Mouse (Mus musculus): ENCODE measurements around the gene Tcp11l2. TPM values are rescaled to one million over a fixed set of nuclear protein-coding genes. Genes with fewer than 3 reads are reported as not detected.

The Tcp11l2 gene
- polyA plus RNA-seq, 1 experiment from 2014 or later, result 15.0 TPM

GRCm38 (mm10) chr10:84657437-84658087, 81.1 kb downstream of the Tcp11l2 start:
- Histone ChIP-seq H3K4me3 (replicated peaks) (no peak overlapping the region), H3K27me3 (no peaks in the 10 kb centered on the region), H3K27ac (no peak overlapping the region), H3K4me1 (replicated peaks) (peaks cover 12% of the 10 kb centered on the region), H3K4me2 (no peak overlapping the region), H3K9me3 (no peaks in the 10 kb centered on the region), H3K9ac (replicated peaks) (no peak overlapping the region), H3K36me3 (peaks cover 35% of the 10 kb centered on the region)
- ATAC-seq (ENCODE audit: insufficient number of reproducible peaks, insufficient read depth, low FRiP score, low TSS enrichment, low read depth), result no peak
- WGBS, result 81% methylated on average over 6 of the region's 6 CpGs

- H3K36me3 ChIP-seq, result peaks cover 28% of the 10 kb centered on the region
- H3K9me3 ChIP-seq, result no peaks in the 10 kb centered on the region
- no peak overlapping the region for H3K9ac ChIP-seq (replicated peaks)
- H3K27ac ChIP-seq, result no peak overlapping the region
- WGBS, result 74% methylated on average over 18 of the region's 18 CpGs
- no peak overlapping the region for H3K4me3 ChIP-seq (replicated peaks)
- no peaks in the 10 kb centered on the region for H3K27me3 ChIP-seq
- ATAC-seq (ENCODE audit: insufficient number of reproducible peaks, insufficient read depth, low FRiP score, low TSS enrichment, low read depth), result no peak
- H3K4me2 ChIP-seq, result no peak overlapping the region
- H3K4me1 ChIP-seq (replicated peaks), result peaks cover 12% of the 10 kb centered on the region
Measured at GRCm38 (mm10) chr10:84658088-84658848, 81.8 kb downstream of the Tcp11l2 start.

- Histone ChIP-seq H3K27me3 (no peaks in the 10 kb centered on the region), H3K4me1 (replicated peaks) (peaks cover 12% of the 10 kb centered on the region), H3K4me2 (no peak overlapping the region), H3K36me3 (peaks cover 21% of the 10 kb centered on the region), H3K27ac (no peak overlapping the region), H3K4me3 (replicated peaks) (no peak overlapping the region), H3K9ac (replicated peaks) (no peak overlapping the region), H3K9me3 (no peaks in the 10 kb centered on the region)
- no peak for ATAC-seq (ENCODE audit: insufficient number of reproducible peaks, insufficient read depth, low FRiP score, low TSS enrichment, low read depth)
- WGBS, result 92% methylated on average over 3 of the region's 3 CpGs
Measured at GRCm38 (mm10) chr10:84659281-84659680, 82.9 kb downstream of the Tcp11l2 start.

GRCm38 (mm10) chr10:84662138-84662537, 85.7 kb downstream of the Tcp11l2 start:
- ATAC-seq (ENCODE audit: insufficient number of reproducible peaks, insufficient read depth, low FRiP score, low TSS enrichment, low read depth), result no peak
- no peak overlapping the region for H3K4me3 ChIP-seq (replicated peaks)
- no peak overlapping the region for H3K9ac ChIP-seq (replicated peaks)
- H3K27me3 ChIP-seq, result no peaks in the 10 kb centered on the region
- no peaks in the 10 kb centered on the region for H3K9me3 ChIP-seq
- peaks cover 9% of the 10 kb centered on the region for H3K4me1 ChIP-seq (replicated peaks)
- H3K36me3 ChIP-seq, result peaks cover 17% of the 10 kb centered on the region
- WGBS, result 91% methylated on average over 6 of the region's 6 CpGs
- no peak overlapping the region for H3K4me2 ChIP-seq
- H3K27ac ChIP-seq, result no peak overlapping the region

Other genes starting within 250 kb of the Tcp11l2 start
- gene Nuak1, start 136.0 kb upstream of the Tcp11l2 start, polyA plus RNA-seq (2016; fragmentation: Nextera tagmentation; extraction: Ambion mirVana), result 2.6 and 3.3 TPM in 2 replicates
- 102 and 106 TPM in 2 replicates for gene Ckap4, start 42.6 kb upstream of the Tcp11l2 start, polyA plus RNA-seq (2016; fragmentation: Nextera tagmentation; extraction: Ambion mirVana)
- 20.3 and 20.5 TPM in 2 replicates for gene Polr3b, start 45.7 kb downstream of the Tcp11l2 start, polyA plus RNA-seq (2016; fragmentation: Nextera tagmentation; extraction: Ambion mirVana)
- 1.2 and 1.3 TPM in 2 replicates for gene Rfx4, start 179.4 kb downstream of the Tcp11l2 start, polyA plus RNA-seq (2016; fragmentation: Nextera tagmentation; extraction: Ambion mirVana)

All from limb, embryonic 12.5 days (tissue).